Mouse (Mus musculus) liver, postnatal 0 days (tissue): ENCODE measurements around the gene Sipa1l1. TPM values are rescaled to one million over a fixed set of nuclear protein-coding genes. Genes with fewer than 3 reads are reported as not detected.

Source experiments
- ATAC-seq: fragments of 200-750 bp; cut with Nextera tagmentation; 2 replicates; pipeline ENCODE4 v1.8.0; 2017; ENCODE audit warnings: mild to moderate bottlenecking, moderate library complexity
- DNase-seq: peaks from one replicate; pipeline ENCODE4 v3.0.0-alpha.2; 2016
- H3K27ac ChIP-seq: fragments of 300-500 bp; sonication (generic); 2 replicates; pipeline ENCODE4 v1.5.1; 2014; ENCODE audit warnings: antibody characterized with exemption, moderate library complexity, mild to moderate bottlenecking, low read depth
- H3K27me3 ChIP-seq: fragments of 300-500 bp; sonication (generic); 2 replicates; pipeline ENCODE4 v1.6.1; 2014; ENCODE audit warnings: low read length, control low read depth, mixed read lengths; ENCODE audit not compliant: insufficient read depth
- H3K36me3 ChIP-seq: fragments of 300-500 bp; sonication (generic); replicated peaks from 2 replicates; pipeline ENCODE4 v1.6.1; 2014; ENCODE audit warnings: mild to moderate bottlenecking, control low read depth, low read length, moderate library complexity, mixed read lengths; ENCODE audit not compliant: insufficient read depth
- H3K4me1 ChIP-seq: fragments of 300-500 bp; sonication (generic); 2 replicates; pipeline ENCODE4 v1.6.1; 2014; ENCODE audit warnings: antibody characterized with exemption, mild to moderate bottlenecking, control low read depth; ENCODE audit not compliant: insufficient read depth
- H3K4me2 ChIP-seq: fragments of 300-500 bp; sonication (generic); 2 replicates; pipeline ENCODE4 v1.6.1; 2014; ENCODE audit warnings: low read depth, mild to moderate bottlenecking, low read length, moderate library complexity, mixed read lengths
- H3K4me3 ChIP-seq: fragments of 300-500 bp; sonication (generic); 2 replicates; pipeline ENCODE4 v1.5.1; 2014; ENCODE audit warnings: low read depth, low read length
- H3K9ac ChIP-seq: fragments of 300-500 bp; sonication (generic); replicated peaks from 2 replicates; pipeline ENCODE4 v1.6.1; 2014; ENCODE audit warnings: mild to moderate bottlenecking, moderate library complexity
- H3K9me3 ChIP-seq: fragments of 300-500 bp; sonication (generic); 2 replicates; pipeline ENCODE4 v1.6.1; 2016; ENCODE audit warnings: mild to moderate bottlenecking, control low read depth, low read length, mixed read lengths
- CTCF ChIP-seq: sonication (generic); IDR thresholded peaks from 2 replicates; pipeline ENCODE4 v1.5.1; 2016; ENCODE audit warnings: antibody characterized with exemption, low read depth
- EP300 ChIP-seq: IDR thresholded peaks from 2 replicates; pipeline ENCODE4 v1.6.1; 2016; ENCODE audit warnings: antibody characterized with exemption, low read depth, mild to moderate bottlenecking
- WGBS: fragments of 180-500 bp; shearing (Covaris S2); extraction: QIAGEN DNeasy Blood & Tissue Kit; methylation state at CpG from one replicate; pipeline ENCODE4 v1.1.7; 2014; ENCODE audit not compliant: insufficient replicate concordance; 5-methylcytosine and 5-hydroxymethylcytosine counted together
- polyA plus RNA-seq: library from polyadenylated mRNA; unstranded; fragments of >200 nt; fragmentation: Nextera tagmentation; extraction: Ambion mirVana; gene quantifications from 2 replicates; pipeline ENCODE4 v1.2.1, GENCODE M21; 2015

Sipa1l1 gene
- polyA plus RNA-seq, 1 experiment from 2014 or later: 3.2 TPM

DNA sequence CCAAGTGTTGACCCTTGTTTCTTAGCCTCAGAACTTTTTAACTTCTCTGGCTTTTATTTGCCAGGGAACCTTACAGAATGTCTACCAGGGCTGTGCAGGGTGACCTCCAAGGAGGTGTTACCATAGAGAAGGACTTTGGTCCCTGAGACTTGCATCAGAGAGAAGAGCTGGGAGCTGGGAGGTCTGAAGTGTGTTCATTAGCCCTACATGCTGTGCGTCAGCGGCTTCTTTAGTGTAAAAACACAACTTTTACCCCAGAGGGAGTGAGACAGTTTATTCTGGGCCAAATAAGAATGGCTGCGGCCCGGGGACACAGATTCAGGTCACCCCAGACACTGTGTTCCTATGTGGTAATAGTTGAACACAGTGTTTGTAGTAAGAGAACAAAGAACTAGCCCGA is 86.9 kb downstream of the Sipa1l1 start:
- H3K9ac ChIP-seq: no peak overlapping the region
- H3K9me3 ChIP-seq: no peaks in the 10 kb centered on the region
- WGBS: 68% methylated on average over 5 of the region's 5 CpGs
- H3K36me3 ChIP-seq: no peaks in the 10 kb centered on the region
- H3K4me3 ChIP-seq: no peak overlapping the region
- DNase-seq (no peak), ATAC-seq (no peak; the same call in 1 of the 2 replicates)
- no peak overlapping the region for H3K4me2 ChIP-seq
- TF ChIP-seq CTCF: no peak
- no peak for TF ChIP-seq EP300
- no peak overlapping the region for H3K27ac ChIP-seq
- H3K4me1 ChIP-seq: peaks cover 3% of the 10 kb centered on the region; the same call in 1 of the 2 replicates
- no peaks in the 10 kb centered on the region for H3K27me3 ChIP-seq

DNA sequence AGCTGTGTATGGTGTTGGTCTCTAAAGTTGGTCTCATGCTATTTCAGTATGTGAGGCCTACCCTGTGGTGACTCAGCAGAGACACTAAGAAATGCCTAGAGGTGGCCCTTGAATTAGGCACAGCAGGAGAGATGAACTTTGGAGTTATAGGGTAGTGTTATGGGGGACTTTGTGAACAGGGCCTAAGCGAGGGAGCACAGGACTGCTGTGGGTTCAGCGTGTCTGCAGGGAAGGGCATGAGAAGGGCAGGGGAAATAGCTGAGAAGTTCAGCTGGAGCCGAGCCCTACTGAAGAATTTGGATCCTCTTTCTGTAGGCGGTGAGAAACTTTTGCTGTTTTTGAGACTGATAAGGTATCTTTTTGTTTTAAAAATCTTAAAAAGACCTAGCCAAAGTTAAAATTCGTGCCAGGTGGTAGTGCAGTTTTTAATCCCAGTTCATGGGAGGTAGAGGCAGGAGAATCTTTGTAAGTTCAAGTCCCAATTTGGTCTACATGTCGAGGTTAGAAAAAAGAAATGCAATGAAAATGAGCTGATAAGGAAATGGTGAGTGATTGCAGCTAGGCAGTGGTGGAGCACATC is 87.9 kb downstream of the Sipa1l1 start:
- H3K4me1 ChIP-seq: peaks cover 3% of the 10 kb centered on the region; the same call in 1 of the 2 replicates
- 0 out of 2 replicates have a peak overlapping the region, but pooled peaks have one; percentile 44 for H3K27ac ChIP-seq
- no peak for DNase-seq
- ATAC-seq: no peak
- no peak overlapping the region for H3K4me2 ChIP-seq
- H3K9me3 ChIP-seq: no peaks in the 10 kb centered on the region
- TF ChIP-seq CTCF: no peak
- no peak for TF ChIP-seq EP300
- H3K4me3 ChIP-seq: no peak overlapping the region
- 67% methylated on average over 6 of the region's 6 CpGs for WGBS
- H3K27me3 ChIP-seq: no peaks in the 10 kb centered on the region
- no peaks in the 10 kb centered on the region for H3K36me3 ChIP-seq
- no peak overlapping the region for H3K9ac ChIP-seq

DNA sequence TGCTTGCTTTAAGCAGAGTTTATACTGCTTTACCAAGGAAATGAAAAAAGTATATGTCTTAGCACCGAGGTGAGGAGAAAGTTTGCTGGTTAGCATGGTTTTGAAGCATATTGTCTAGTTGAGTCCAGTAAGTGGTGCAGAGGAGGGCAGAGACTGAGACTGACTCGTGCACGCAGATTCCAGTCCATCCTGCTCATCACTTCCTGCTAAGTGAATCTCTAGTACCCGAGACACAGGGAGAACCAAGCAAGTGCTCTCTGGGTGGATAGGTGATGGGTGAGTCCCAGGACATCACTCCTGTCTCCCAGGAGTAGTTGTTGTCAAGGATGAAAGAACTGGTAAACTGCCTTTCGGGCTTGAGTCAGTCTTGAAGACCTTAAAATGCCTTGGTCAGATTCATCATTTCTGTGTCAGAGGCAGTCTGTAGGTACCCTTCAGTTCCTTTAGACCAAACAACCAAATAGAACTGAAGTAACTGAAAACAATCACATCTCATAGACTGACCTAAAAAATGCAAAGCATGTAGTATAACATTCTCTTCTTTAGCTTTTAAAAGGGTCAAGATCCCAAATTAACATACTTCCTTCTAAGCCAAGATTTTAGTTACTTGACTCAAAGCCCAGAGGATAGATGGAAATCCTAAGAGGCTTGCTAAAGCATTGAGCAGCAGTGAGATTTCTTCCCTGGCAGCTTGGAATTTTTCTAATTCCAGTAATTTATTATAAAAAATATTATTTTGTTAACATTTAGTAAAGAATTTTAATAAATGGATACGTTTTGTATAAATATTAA is 89.1 kb downstream of the Sipa1l1 start:
- Histone ChIP-seq H3K9me3 (no peaks in the 10 kb centered on the region), H3K27ac (no peak overlapping the region), H3K4me1 (peaks cover 3% of the 10 kb centered on the region; the same call in 1 of the 2 replicates), H3K36me3 (no peaks in the 10 kb centered on the region), H3K4me3 (no peak overlapping the region), H3K27me3 (no peaks in the 10 kb centered on the region), H3K4me2 (no peak overlapping the region), H3K9ac (no peak overlapping the region)
- TF ChIP-seq CTCF: no peak
- TF ChIP-seq EP300: no peak
- ATAC-seq (no peak), DNase-seq (no peak)
- WGBS: 71% methylated on average over 6 of the region's 6 CpGs

DNA sequence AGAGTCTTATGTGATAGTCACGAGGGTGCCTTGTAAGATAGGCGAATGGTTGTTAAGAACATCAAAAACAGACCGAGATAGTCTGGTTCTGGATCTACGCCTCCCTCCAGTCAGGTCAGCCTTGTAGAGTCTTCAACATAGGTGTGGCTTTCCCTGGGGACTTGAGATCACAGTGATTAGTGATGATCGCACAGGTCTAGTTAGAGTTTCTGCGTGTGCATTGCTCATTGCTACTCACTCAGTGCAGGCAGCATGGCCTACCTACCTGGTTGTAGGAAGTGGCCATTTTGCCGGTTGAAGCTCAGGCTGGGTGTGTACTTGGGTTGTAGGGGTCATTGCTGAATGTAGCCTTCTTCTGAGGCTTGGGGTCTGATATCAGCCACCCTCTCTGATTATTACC is 94.3 kb downstream of the Sipa1l1 start:
- no peaks in the 10 kb centered on the region for H3K36me3 ChIP-seq
- H3K4me2 ChIP-seq: no peak overlapping the region
- H3K4me1 ChIP-seq: peaks cover 3% of the 10 kb centered on the region; the same call in 1 of the 2 replicates
- no peak overlapping the region for H3K4me3 ChIP-seq
- no peaks in the 10 kb centered on the region for H3K9me3 ChIP-seq
- TF ChIP-seq CTCF (no peak), EP300 (no peak)
- 78% methylated on average over 7 of the region's 7 CpGs for WGBS
- ATAC-seq: no peak
- H3K27ac ChIP-seq: no peak overlapping the region
- no peaks in the 10 kb centered on the region for H3K27me3 ChIP-seq
- DNase-seq: no peak
- no peak overlapping the region for H3K9ac ChIP-seq

DNA sequence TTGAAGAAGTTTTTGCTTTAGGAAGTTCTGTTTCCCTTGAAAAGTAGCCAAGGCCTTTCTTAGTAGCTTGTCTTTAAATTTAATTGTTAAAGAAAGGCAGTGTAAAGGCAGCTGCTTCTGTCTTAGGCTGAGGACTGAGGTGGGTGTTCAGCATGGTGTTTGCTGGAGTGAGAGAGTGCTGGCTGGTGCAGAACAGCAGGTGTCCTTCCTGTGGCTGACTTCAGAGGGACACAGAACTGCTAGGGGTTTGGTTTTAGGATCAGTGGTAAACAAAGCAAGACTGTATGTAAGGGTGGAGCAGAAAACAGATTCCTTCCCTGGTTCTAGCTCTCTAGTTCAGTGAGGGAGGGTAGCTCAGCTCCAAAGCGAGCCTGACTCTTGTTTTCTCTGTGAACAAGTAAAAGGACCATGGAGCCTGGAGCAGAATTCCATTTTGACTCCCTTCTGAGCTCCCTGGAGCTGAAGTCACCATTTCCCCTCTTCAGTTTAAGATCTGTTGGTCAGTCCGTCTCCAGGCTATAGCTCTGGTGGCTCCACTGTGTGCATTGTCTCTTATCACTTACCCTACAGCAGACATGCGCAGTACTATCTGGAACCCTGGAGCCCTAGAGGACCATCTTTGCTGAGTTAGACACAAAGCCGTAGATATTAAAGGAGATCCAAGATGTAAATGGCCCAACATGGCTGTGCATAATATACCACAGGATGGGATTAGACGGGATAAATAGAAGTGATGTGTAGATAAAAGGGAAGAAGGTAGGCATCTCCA is 95.1 kb downstream of the Sipa1l1 start:
- TF ChIP-seq EP300 (no peak), CTCF (no peak)
- H3K4me3 ChIP-seq: no peak overlapping the region
- no peak overlapping the region for H3K4me2 ChIP-seq
- H3K27ac ChIP-seq: no peak overlapping the region
- no peaks in the 10 kb centered on the region for H3K27me3 ChIP-seq
- H3K9ac ChIP-seq: no peak overlapping the region
- WGBS: 62% methylated on average over 5 of the region's 5 CpGs
- H3K4me1 ChIP-seq: peaks cover 3% of the 10 kb centered on the region; the same call in 1 of the 2 replicates
- H3K9me3 ChIP-seq: no peaks in the 10 kb centered on the region
- H3K36me3 ChIP-seq: no peaks in the 10 kb centered on the region
- DNase-seq (no peak), ATAC-seq (no peak)
